Mouse (Mus musculus): Measurements from ENCODE around the gene Pitpna. TPM values are rescaled to one million over a fixed set of nuclear protein-coding genes. Genes with fewer than 3 reads are reported as not detected.

The Pitpna gene
- polyA plus RNA-seq, 1 experiment: 102 TPM

- TF ChIP-seq POLR2A (IDR thresholded peaks at IDR 0.05; ENCODE audit: borderline replicate concordance, control insufficient read depth, low read depth, low read length): no peak
- Histone ChIP-seq H3K4me1 (ENCODE audit: control insufficient read depth, insufficient read depth, low read length) (no peaks in the 10 kb centered on the region), H3K4me3 (replicated peaks; ENCODE audit: control insufficient read depth, low read depth, low read length) (no peak overlapping the region), H3K27ac (ENCODE audit: control insufficient read depth, insufficient read depth, low read depth, low read length, poor library complexity) (no peak overlapping the region)
- WGBS: 63% methylated on average over 11 of the region's 11 CpGs
Measured at GRCm38 (mm10) chr11:75669176-75669852, 81.4 kb downstream of the Pitpna start.

GRCm38 (mm10) chr11:75669853-75670200 lies 81.9 kb downstream of the Pitpna start:
- Histone ChIP-seq H3K4me3 (replicated peaks; ENCODE audit: control insufficient read depth, low read depth, low read length) (no peak overlapping the region), H3K4me1 (ENCODE audit: control insufficient read depth, insufficient read depth, low read length) (no peaks in the 10 kb centered on the region), H3K27ac (ENCODE audit: control insufficient read depth, insufficient read depth, low read depth, low read length, poor library complexity) (no peak overlapping the region)
- WGBS: 48% methylated on average over 12 of the region's 12 CpGs
- TF ChIP-seq CTCF (IDR thresholded peaks at IDR 0.05; ENCODE audit: control insufficient read depth, insufficient read depth, low read length) (no peak), POLR2A (IDR thresholded peaks at IDR 0.05; ENCODE audit: borderline replicate concordance, control insufficient read depth, low read depth, low read length) (no peak)

- no peak overlapping the region for H3K4me3 ChIP-seq (replicated peaks; ENCODE audit: control insufficient read depth, low read depth, low read length)
- no peak overlapping the region; the same call in 1 of the 2 replicates for H3K27ac ChIP-seq (ENCODE audit: control insufficient read depth, insufficient read depth, low read depth, low read length, poor library complexity)
- WGBS: 92% methylated on average over 22 of the region's 22 CpGs
- no peaks in the 10 kb centered on the region for H3K4me1 ChIP-seq (ENCODE audit: control insufficient read depth, insufficient read depth, low read length)
- no peak for TF ChIP-seq CTCF (IDR thresholded peaks at IDR 0.05; ENCODE audit: control insufficient read depth, insufficient read depth, low read length)
- no peak for TF ChIP-seq POLR2A (IDR thresholded peaks at IDR 0.05; ENCODE audit: borderline replicate concordance, control insufficient read depth, low read depth, low read length)
Measured at GRCm38 (mm10) chr11:75671426-75672180, 83.7 kb downstream of the Pitpna start.

- Histone ChIP-seq H3K27ac (ENCODE audit: control insufficient read depth, insufficient read depth, low read depth, low read length, poor library complexity) (no peak overlapping the region), H3K4me3 (replicated peaks; ENCODE audit: control insufficient read depth, low read depth, low read length) (no peak overlapping the region), H3K4me1 (ENCODE audit: control insufficient read depth, insufficient read depth, low read length) (no peaks in the 10 kb centered on the region)
- WGBS: 89% methylated on average over 5 of the region's 5 CpGs
- no peak for TF ChIP-seq CTCF (IDR thresholded peaks at IDR 0.05; ENCODE audit: control insufficient read depth, insufficient read depth, low read length)
- no peak for TF ChIP-seq POLR2A (IDR thresholded peaks at IDR 0.05; ENCODE audit: borderline replicate concordance, control insufficient read depth, low read depth, low read length)
Measured at GRCm38 (mm10) chr11:75673411-75673810, 85.5 kb downstream of the Pitpna start.

GRCm38 (mm10) chr11:75674875-75675274 lies 87.0 kb downstream of the Pitpna start:
- H3K4me1 ChIP-seq (ENCODE audit: control insufficient read depth, insufficient read depth, low read length): no peaks in the 10 kb centered on the region
- no peak overlapping the region for H3K27ac ChIP-seq (ENCODE audit: control insufficient read depth, insufficient read depth, low read depth, low read length, poor library complexity)
- WGBS: 83% methylated on average over 3 of the region's 3 CpGs
- H3K4me3 ChIP-seq (replicated peaks; ENCODE audit: control insufficient read depth, low read depth, low read length): no peak overlapping the region
- TF ChIP-seq POLR2A (IDR thresholded peaks at IDR 0.05; ENCODE audit: borderline replicate concordance, control insufficient read depth, low read depth, low read length) (no peak), CTCF (IDR thresholded peaks at IDR 0.05; ENCODE audit: control insufficient read depth, insufficient read depth, low read length) (no peak)

- 86% methylated on average over 3 of the region's 3 CpGs for WGBS
- no peak for TF ChIP-seq CTCF (IDR thresholded peaks at IDR 0.05; ENCODE audit: control insufficient read depth, insufficient read depth, low read length)
- TF ChIP-seq POLR2A (IDR thresholded peaks at IDR 0.05; ENCODE audit: borderline replicate concordance, control insufficient read depth, low read depth, low read length): no peak
- peak overlapping the region; percentile 65 for H3K4me3 ChIP-seq (replicated peaks; ENCODE audit: control insufficient read depth, low read depth, low read length)
- peak overlapping the region; percentile 98 for H3K27ac ChIP-seq (ENCODE audit: control insufficient read depth, insufficient read depth, low read depth, low read length, poor library complexity)
- no peaks in the 10 kb centered on the region; the same call in 1 of the 2 replicates for H3K4me1 ChIP-seq (ENCODE audit: control insufficient read depth, insufficient read depth, low read length)
Measured at GRCm38 (mm10) chr11:75677881-75678746, 90.2 kb downstream of the Pitpna start.

Other genes starting within 250 kb of the Pitpna start
- gene Rpa1, start 239.8 kb upstream of the Pitpna start, polyA plus RNA-seq (2011; ENCODE audit: insufficient read depth, insufficient read length, low replicate concordance, missing spikeins): 40.3 and 44.6 TPM in 2 replicates
- 1.1 and 2.0 TPM in 2 replicates for gene Smyd4, start 239.7 kb upstream of the Pitpna start, polyA plus RNA-seq (2011; ENCODE audit: insufficient read depth, insufficient read length, low replicate concordance, missing spikeins)
- gene Serpinf1, start 165.4 kb upstream of the Pitpna start, polyA plus RNA-seq (2011; ENCODE audit: insufficient read depth, insufficient read length, low replicate concordance, missing spikeins): 16.7 and 18.3 TPM in 2 replicates
- gene Serpinf2, start 148.5 kb upstream of the Pitpna start, polyA plus RNA-seq (2011; ENCODE audit: insufficient read depth, insufficient read length, low replicate concordance, missing spikeins): 0.70 and 2.2 TPM in 2 replicates
- gene Wdr81, start 133.4 kb upstream of the Pitpna start, polyA plus RNA-seq (2011; ENCODE audit: insufficient read depth, insufficient read length, low replicate concordance, missing spikeins): 21.0 and 33.5 TPM in 2 replicates
- 1.2 and 5.0 TPM in 2 replicates for gene Tlcd2, start 126.4 kb upstream of the Pitpna start, polyA plus RNA-seq (2011; ENCODE audit: insufficient read depth, insufficient read length, low replicate concordance, missing spikeins)
- 18.5 and 35.4 TPM in 2 replicates for gene Prpf8, start 101.3 kb upstream of the Pitpna start, polyA plus RNA-seq (2011; ENCODE audit: insufficient read depth, insufficient read length, low replicate concordance, missing spikeins)
- 1.3 and 3.2 TPM in 2 replicates for gene Rilp, start 78.0 kb upstream of the Pitpna start, polyA plus RNA-seq (2011; ENCODE audit: insufficient read depth, insufficient read length, low replicate concordance, missing spikeins)
- 3.9 and 8.4 TPM in 2 replicates for gene Scarf1, start 74.6 kb upstream of the Pitpna start, polyA plus RNA-seq (2011; ENCODE audit: insufficient read depth, insufficient read length, low replicate concordance, missing spikeins)
- gene Slc43a2, start 56.4 kb upstream of the Pitpna start, polyA plus RNA-seq (2011; ENCODE audit: insufficient read depth, insufficient read length, low replicate concordance, missing spikeins): 16.6 and 20.4 TPM in 2 replicates
- gene Inpp5k, start 42.9 kb downstream of the Pitpna start, polyA plus RNA-seq (2011; ENCODE audit: insufficient read depth, insufficient read length, low replicate concordance, missing spikeins): 34.2 and 58.2 TPM in 2 replicates
- 35.8 and 69.2 TPM in 2 replicates for gene Myo1c, start 62.4 kb downstream of the Pitpna start, polyA plus RNA-seq (2011; ENCODE audit: insufficient read depth, insufficient read length, low replicate concordance, missing spikeins)
- 14.9 and 39.7 TPM in 2 replicates for gene Crk, start 91.2 kb downstream of the Pitpna start, polyA plus RNA-seq (2011; ENCODE audit: insufficient read depth, insufficient read length, low replicate concordance, missing spikeins)
- gene Ywhae, start 144.8 kb downstream of the Pitpna start, polyA plus RNA-seq (2011; ENCODE audit: insufficient read depth, insufficient read length, low replicate concordance, missing spikeins): 106 and 186 TPM in 2 replicates
- not detected in 2 replicates for gene Doc2b, start 208.0 kb downstream of the Pitpna start, polyA plus RNA-seq (2011; ENCODE audit: insufficient read depth, insufficient read length, low replicate concordance, missing spikeins)

All from bone marrow, adult 2 months (tissue).